Mouse (Mus musculus): Measurements from ENCODE around the gene Olfr55.
"Not testable (repeated sequence)": the region's sequence is repeated elsewhere in the genome, so short reads cannot be mapped to it uniquely, and the experiment has no call there.

Gene Olfr55

GRCm38 (mm10) chr17:33168147-33168546 lies at the start of gene Olfr55:
TSS of gene Olfr55 (plus strand) at chr17:33168447.
- DNase-seq (ENCODE audit: low spot score in 2 of 2) = not testable (repeated sequence)

- DNase-seq (ENCODE audit: low spot score in 2 of 2) = no peak
Observed at GRCm38 (mm10) chr17:33124546-33124945, 43.7 kb upstream of the Olfr55 start.

GRCm38 (mm10) chr17:33126257-33126656 lies 42.0 kb upstream of the Olfr55 start:
- DNase-seq (ENCODE audit: low spot score in 2 of 2) = no peak

GRCm38 (mm10) chr17:33139261-33139820 lies 28.9 kb upstream of the Olfr55 start, which contains the start of gene Morc2b:
TSS of gene Morc2b (minus strand) at chr17:33139683.
- DNase-seq (ENCODE audit: low spot score in 2 of 2) = no peak

- not testable (repeated sequence) for DNase-seq (ENCODE audit: low spot score in 2 of 2)
Observed at GRCm38 (mm10) chr17:33191002-33191401, 22.8 kb downstream of the Olfr55 start, which contains the start of gene Olfr239. TSS of gene Olfr239 (plus strand) at chr17:33191302.

- DNase-seq (ENCODE audit: low spot score in 2 of 2) = no peak
Observed at GRCm38 (mm10) chr17:33221590-33221989, 53.3 kb downstream of the Olfr55 start, which contains the start of gene Olfr1564. TSS of gene Olfr1564 (minus strand) at chr17:33221690.

All from spleen, postnatal 36 days (tissue).